Mouse (Mus musculus): ENCODE data around the gene Mrps23.

The Mrps23 gene

DNA sequence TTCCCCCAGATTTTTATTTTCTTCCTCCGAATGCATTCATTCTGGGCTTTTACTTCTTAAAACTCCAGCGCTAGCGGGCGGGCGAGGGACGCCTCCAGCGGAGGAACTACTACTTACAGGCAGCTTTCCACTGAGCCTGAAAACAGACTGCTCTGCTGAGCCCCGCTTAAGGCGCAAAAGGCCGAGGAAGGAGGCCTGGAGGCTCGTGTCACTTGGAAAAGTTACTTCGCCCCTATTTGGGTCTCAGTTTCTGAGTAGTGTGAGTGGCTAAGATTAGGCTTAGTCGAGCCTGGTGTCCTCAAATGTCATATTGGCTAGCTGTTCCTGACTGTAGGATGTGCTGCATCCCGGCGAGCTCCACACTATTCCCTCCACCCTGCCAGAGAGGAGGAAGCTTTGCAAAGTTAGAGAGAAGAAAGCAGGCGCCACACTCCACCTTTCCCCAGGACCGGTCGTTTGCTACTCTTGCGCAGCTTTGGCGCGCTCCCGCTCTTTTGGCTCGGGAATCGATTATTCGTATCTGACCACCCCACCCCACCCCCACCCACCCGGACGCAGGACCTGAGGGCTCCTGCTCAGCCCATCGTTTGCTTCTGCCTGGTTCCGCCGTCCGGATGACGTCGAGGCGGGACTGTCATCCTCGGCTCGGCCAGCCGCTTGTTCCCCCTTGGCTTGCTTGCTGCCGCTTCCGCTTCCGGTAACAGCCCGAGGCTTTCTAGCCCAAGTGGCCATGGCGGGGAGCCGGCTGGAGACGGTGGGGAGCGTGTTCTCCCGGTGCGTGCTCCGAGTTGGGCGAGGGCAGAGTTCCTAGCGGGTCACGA is at the start of gene Mrps23:
Mrps23 (plus strand) TSS at position 677 of the 821 bp plus-strand sequence.
- peak; percentile 93 to 96 for DNase-seq

DNA sequence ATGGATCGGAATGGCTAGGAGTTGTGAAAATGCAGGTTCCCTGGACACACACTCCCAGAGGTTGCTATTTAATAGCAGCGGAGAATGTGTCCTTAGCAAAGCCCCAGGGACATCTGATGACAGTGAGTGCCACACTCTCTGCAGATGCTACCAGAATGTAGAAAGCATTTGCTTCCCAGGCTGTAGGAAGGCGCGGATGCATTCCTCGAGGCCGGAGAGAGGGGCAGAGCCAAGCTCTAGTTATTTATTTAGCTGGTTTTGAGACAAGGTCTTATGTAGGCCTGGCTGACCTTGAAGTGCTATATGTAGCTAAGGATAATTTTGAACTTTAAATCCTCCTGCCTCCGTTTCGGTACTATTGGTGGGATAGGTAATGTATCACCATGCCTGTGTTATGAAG is 49.7 kb upstream of the Mrps23 start:
- no peak for DNase-seq

DNA sequence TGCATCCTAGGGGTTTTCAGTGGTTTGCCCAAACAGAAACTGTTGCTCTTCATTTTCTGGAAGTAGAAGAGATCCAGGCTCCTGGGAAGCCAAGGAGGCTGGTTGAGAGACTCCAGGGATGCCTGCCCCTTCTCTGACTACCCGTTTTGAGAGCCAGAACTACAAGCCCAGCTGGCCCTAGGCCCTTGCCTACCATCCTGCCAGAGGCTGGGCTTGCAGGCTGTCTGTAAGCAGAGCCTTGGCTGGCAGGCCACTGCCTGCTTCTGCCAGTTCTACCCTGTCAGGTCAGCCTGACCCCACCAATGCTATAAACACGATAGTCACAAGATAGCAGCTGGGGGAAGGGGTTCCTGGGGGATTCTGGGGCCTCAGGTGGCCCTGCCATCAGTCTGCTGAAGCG is 48.7 kb upstream of the Mrps23 start:
- DNase-seq, result no peak

- DNase-seq, result no peak
Observed at GRCm38 (mm10) chr11:88155998-88156397, 48.2 kb upstream of the Mrps23 start.

GRCm38 (mm10) chr11:88156403-88156802 is 47.8 kb upstream of the Mrps23 start:
- no peak for DNase-seq

- DNase-seq, result peak; percentile 36 to 56
Observed at GRCm38 (mm10) chr11:88158842-88159246, 45.3 kb upstream of the Mrps23 start.

DNA sequence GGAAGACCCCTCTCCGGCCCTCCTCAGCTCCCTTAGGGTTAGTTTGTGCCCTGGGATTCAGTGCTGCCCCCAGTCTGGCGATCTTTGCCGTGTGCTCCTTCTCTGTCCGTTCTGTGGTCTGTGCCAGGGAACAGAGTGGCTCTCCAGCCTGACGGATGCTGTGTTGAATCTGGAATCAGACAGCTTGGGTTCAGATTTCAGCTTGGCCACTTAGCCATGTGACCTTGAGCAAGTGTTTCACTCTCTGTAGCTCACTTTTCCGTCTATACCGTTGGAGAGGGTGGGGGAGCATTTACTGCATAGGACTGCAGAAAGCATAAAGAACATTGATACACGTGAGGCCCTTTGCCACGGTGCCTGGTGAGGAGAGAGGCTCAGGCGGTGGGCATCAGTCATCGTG is 44.8 kb upstream of the Mrps23 start:
- no peak for DNase-seq

DNA sequence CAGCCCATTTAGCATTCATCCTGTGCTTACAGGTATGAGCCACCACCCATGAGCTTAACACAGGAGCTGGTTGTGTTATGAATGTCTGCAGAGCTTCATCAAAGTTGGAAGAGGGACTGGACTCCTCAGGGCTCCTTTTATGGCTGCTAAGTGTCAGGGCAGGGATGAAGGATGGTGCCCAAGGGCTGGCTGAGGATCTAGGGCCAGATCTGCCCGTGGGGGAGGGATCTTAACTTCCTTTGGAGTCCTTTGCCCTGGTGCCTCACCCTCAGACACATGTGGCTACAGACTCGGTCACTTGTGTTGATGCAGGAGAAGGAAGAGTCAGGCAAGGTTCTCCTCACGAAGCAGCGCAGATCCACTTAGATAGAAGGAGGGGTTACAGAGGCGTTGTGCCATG is 43.9 kb upstream of the Mrps23 start:
- no peak for DNase-seq

GRCm38 (mm10) chr11:88161051-88161581 is 43.1 kb upstream of the Mrps23 start:
- peak; percentile 81 to 91 for DNase-seq

DNA sequence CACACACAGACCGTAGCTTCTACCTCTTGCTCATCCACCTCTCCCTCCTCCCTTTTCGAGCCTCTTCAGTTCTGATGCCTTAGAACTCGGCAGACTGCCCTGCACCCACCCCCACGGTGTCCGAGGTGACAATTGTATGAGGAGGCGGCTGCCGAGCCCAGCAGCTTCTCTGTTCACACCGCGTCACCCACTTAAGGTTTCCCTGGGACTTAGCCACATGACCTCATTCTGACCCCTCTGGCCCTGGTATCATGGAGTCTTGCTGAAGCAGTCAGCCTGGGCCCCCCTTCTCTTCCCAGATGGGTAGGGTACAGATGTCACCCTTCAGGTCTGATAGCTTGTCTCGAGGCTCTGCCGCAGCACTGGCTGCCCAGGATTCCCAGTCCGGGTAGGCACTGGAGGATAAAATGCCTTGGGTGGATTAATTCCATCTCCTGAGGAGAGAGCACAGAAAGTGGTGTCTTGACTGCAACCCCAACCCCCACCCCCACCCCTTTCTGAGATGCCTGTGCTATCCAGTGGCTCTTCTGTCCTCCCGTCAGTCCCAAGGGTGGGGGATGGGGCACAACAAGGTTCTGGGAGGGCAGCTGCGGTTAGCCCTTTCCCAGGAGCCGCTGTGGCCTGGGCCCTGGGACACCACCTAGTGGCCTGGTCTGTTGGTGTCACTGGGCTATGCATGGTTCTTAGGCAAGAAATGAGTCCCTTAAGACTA is 42.4 kb upstream of the Mrps23 start:
- peak; percentile 94 to 96 for DNase-seq

DNA sequence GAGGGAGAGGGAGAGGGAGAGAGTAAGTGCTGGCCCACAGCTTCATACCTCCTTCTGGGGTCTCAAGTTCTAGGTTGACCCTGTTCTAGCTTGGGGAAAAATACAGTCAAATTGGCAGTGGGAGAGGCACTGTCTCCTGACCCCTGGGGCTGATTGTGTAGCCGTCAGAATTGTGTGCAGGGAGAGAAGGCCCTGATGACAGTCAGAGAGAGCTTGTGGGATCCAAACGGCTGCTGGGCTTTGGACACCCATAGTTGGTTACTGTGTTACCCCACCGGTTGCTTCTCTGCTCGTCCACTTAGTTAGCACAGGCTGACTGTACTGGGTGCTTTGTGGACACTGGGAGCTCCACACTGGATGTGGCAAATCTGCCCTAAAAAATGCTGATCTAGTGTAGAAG is 41.4 kb upstream of the Mrps23 start:
- DNase-seq, result no peak

GRCm38 (mm10) chr11:88164213-88164723 is 39.9 kb upstream of the Mrps23 start:
- DNase-seq, result no peak

DNA sequence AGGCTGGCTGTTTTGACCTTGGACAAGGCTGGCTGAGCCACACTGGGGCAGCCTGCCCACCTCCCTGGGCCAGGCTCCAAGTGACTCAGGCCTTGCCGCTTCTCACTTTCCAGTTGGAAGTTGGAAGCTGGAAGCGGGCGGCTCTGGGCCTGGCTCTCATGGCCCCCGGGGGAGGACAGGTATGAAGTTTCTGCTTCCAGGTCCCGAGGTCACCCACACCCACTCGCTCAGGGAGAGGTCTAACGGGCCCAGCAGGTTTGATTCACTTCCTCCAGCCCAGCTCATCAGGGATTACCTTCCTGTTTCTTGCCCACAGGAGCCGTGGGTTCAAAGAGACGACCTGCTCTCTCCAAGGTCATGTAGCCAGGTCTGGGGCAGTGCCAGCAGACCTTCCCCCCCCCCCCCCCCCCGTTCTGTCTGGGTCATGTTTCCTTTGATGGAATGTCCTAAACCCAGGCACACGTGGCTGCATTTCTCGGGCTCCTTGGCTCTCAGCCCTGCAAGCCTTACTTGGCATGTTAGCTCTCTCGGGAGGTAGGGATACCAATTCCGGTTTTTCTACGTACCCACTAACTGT is 39.3 kb upstream of the Mrps23 start:
- peak; percentile 63 to 76 for DNase-seq

DNA sequence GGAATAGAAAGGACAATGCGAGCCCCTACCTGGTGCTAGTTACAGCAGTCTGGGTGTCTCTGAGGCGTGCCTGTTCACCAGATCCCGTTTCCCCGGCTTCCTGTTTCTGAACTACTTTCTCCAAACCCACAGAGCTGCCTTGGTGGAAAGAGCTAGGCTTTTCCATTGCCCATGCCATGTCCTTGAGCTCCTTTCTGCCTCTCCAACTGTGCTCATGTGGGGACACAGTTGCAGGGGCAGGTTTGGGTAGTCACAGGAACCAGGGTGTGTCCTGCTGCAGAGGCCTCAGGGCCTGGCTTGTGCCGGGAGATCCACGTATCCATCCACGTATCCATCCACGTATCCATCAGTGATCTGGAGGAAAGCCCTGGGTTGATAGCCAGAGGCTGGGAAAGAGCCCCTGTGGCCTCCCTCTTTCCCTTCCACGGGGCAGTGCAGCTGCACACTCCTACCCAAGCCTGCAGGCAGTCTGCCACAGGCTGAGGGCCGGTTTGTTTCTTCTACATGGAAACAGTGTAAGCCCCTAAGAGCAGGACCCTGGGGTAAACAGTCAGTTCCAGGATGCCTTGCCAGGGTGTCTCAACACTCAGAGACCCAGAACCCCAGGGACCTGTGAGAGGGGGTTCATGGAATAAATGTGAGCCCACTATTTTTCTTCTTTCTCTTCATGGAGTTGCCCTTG is 38.4 kb upstream of the Mrps23 start:
- DNase-seq, result no peak

DNA sequence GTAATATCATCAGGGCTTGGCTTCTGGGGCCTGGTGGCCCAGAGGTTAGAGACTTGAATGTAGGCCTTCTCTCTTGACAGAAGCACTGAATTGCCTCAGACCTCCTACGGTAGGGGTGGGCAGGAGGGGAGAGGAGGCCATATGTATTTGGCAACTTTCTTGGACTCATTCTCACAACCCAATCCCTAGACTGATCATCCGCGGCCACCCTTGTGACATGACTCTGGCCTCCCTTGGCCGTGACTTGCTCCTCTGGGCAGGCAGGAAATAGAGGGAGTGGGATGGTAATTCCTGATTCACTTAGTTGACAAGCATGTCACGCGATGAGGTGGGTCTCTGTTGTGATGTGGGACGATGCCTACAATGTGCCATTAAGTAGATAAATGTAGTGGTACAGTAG is 37.7 kb upstream of the Mrps23 start:
- DNase-seq, result no peak

- no peak for DNase-seq
Observed at GRCm38 (mm10) chr11:88168611-88169010, 35.6 kb upstream of the Mrps23 start.

- no peak for DNase-seq
Observed at GRCm38 (mm10) chr11:88169531-88170040, 34.6 kb upstream of the Mrps23 start.

- no peak for DNase-seq
Observed at GRCm38 (mm10) chr11:88170606-88171005, 33.6 kb upstream of the Mrps23 start.

GRCm38 (mm10) chr11:88171876-88172442 is 32.2 kb upstream of the Mrps23 start:
- DNase-seq, result no peak

DNA sequence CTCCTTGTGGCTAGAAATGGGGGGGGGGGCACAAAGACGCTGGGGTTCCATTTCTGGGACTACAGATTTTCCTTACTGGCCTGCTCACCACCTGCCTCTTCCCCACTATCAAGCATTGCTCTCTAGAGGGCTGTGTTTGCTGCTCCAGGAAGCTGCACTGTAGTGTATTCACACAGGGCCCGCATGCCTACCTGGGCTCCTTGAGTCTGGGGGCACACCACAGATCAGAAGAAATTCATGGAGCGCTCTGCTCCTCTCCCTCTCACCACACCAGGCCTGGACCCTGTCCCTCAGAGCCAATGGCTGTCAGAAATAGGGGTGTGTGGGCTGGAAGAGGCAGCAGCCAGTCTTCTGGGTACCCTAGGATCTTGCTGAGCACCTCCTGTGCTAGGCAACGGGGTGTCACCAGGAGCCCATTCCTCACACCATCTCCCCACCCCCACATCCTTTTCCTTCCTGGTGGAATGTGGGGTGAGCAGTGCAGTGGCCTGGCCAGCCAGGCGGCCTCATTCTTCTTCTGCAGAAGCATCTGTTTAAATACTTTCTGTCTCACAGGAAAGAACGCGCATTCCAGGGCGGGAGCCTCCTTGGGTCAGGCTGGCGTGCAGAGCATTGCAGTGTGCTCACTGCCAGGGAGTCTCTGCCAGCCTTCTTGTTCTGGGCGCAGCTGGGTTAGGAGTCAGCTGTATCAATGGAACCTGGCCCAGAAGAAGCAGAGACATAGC is 31.4 kb upstream of the Mrps23 start:
- DNase-seq, result peak; percentile 73 to 84

DNA sequence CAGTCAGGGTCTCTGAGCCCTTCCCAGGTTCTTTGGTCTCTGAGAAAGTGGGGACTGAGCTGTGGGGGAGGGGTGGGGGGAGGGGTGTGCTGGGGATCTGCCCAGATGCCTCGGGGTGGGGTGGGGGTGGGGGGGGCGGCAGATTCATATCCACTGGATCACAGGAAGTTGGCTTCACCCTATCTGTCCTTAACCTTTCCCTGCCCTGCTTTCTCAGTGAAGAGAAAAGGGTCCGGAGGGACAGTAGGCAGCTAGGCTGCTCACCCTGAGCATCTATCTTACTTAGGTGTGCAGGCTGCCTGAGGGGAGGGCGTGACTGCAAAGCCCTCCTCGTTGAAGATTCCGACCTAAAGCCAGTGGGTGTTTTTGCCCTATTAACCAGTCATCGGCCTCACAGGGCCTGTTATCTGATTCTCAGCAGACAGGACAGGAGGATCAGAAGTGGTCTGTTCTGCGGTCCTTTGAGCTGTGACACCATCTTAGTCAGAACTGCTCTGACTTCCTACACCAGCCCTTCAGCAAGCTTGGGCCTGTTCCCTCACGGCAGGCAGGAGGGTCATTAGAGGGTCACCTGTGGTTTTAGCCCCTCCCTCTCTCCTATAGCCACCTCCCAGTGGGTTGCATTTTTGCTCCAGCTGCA is 30.7 kb upstream of the Mrps23 start:
- no peak for DNase-seq

All from kidney, postnatal 4 days (tissue).